ENCODE assay signal across 22 mouse cellular contexts in the genomic region with DNA sequence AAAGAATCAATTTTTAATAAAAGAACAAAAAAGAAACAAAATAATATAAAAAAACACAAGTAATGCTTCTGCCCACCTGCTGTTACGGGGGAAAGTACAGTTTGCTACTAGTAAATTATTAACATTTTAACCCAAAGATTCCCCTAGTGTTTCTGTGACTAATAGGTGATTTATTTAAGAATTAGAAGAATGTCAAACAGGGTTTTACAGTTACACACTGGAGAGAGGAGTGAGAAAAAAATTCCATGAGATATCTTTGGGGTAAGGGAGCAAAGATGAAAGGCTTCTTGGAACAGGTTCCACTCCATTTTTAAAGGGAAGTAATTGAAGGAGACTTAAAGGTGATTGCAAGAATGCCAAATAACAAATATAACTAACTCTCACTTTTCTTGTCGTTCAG. TPM values are rescaled to one million over a fixed set of nuclear protein-coding genes. Genes with fewer than 3 reads are reported as not detected.
A peak's percentile ranks its signal among the peaks of the same experiment; 100 is the strongest.
DNase-seq lines count a peak whose midpoint lies in the region; ATAC-seq and TF ChIP-seq lines count a peak whose summit lies in the region.
"Had no signal": no experiment of that assay in that cellular context is flagged by ENCODE, and none has a peak within 500 bp of the region (broad histone marks: within the 10 kb centered on the region; RNA-seq: fewer than 3 reads in every experiment).

No protein-coding gene starts in this region.

- no peak for TF ChIP-seq CTCF in intestine, postnatal 0 days (IDR thresholded peaks at IDR 0.05; ENCODE audit: low read depth)
- no peak for TF ChIP-seq CTCF in liver, adult 2 months (IDR thresholded peaks at IDR 0.05; ENCODE audit: low read depth, low read length)
- no peak for TF ChIP-seq CTCF in liver, postnatal 0 days (IDR thresholded peaks at IDR 0.05; ENCODE audit: low read depth)

- no peak overlapping the region for H3K4me3 ChIP-seq in intestine, embryonic 15.5 days (replicated peaks)
- H3K4me3 ChIP-seq in intestine, postnatal 0 days (ENCODE audit: low read depth, low read length): no peak overlapping the region
- H3K4me3 ChIP-seq in liver, adult 2 months (ENCODE audit: insufficient read depth, low read depth, low read length): no peak overlapping the region
- no peak overlapping the region for H3K4me3 ChIP-seq in liver, postnatal 0 days (ENCODE audit: low read depth, low read length)
- H3K4me3 ChIP-seq in lung, embryonic 16.5 days (ENCODE audit: low read length): no peak overlapping the region
- H3K4me3 ChIP-seq in stomach, embryonic 16.5 days (replicated peaks; ENCODE audit: low read length): no peak overlapping the region
- H3K4me3 ChIP-seq in midbrain, embryonic 10.5 days: no peak overlapping the region
- H3K4me3 ChIP-seq: forebrain, embryonic 10.5 days; hindbrain, embryonic 15.5 days; layer of hippocampus, adult 2 months; megakaryocyte, embryonic 14.5 days had no signal

- no peak for TF ChIP-seq POLR2A in liver, adult 2 months (IDR thresholded peaks at IDR 0.05; ENCODE audit: extremely low read depth, insufficient read depth, low read length)

- ATAC-seq in intestine, embryonic 15.5 days: peak; percentile 90
- ATAC-seq in intestine, postnatal 0 days: no peak
- no peak for ATAC-seq in liver, postnatal 0 days
- ATAC-seq in lung, embryonic 16.5 days (ENCODE audit: low read depth): peak; percentile 82
- ATAC-seq in stomach, embryonic 16.5 days (ENCODE audit: insufficient read depth, low FRiP score): peak; percentile 65
- ATAC-seq: forebrain, postnatal 0 days had no signal

- no peaks in the 10 kb centered on the region for H3K79me2 ChIP-seq in liver, adult 2 months (ENCODE audit: control insufficient read depth, insufficient read depth, low read length)

- DNase-seq in liver, adult 2 months (ENCODE audit: extremely low read depth, low read depth, low spot score): peak; percentile 90
- DNase-seq in liver, postnatal 0 days: no peak
- DNase-seq in lung, postnatal 10 days: no peak
- DNase-seq in midbrain, embryonic 10.5 days (ENCODE audit: low spot score): no peak
- DNase-seq: adrenal gland, postnatal 10 days; cerebellum, adult 18-20 months; cerebellum, postnatal 14 days; forebrain, postnatal 0 days; gastrocnemius, postnatal 14 days; heart, adult 11 months; midbrain, embryonic 14.5 days; right cerebral cortex, postnatal 14 days; thymus, adult 18-20 months; thymus, postnatal 36 days had no signal

- no peak overlapping the region for H3K9ac ChIP-seq in intestine, embryonic 15.5 days
- no peak overlapping the region for H3K9ac ChIP-seq in intestine, postnatal 0 days (ENCODE audit: low read depth, low read length)
- no peak overlapping the region for H3K9ac ChIP-seq in liver, adult 2 months (ENCODE audit: low read depth, low read length)
- no peak overlapping the region for H3K9ac ChIP-seq in liver, postnatal 0 days (replicated peaks)
- no peak overlapping the region for H3K9ac ChIP-seq in lung, embryonic 16.5 days (ENCODE audit: low read length)
- H3K9ac ChIP-seq in stomach, embryonic 16.5 days (ENCODE audit: low read length): no peak overlapping the region
- H3K9ac ChIP-seq: forebrain, postnatal 0 days; hindbrain, embryonic 15.5 days had no signal

- no peak for TF ChIP-seq EP300 in liver, postnatal 0 days (IDR thresholded peaks at IDR 0.05; ENCODE audit: low read depth)

- 35% methylated on average over 2 of the region's 2 CpGs for WGBS in intestine, embryonic 15.5 days
- WGBS in intestine, postnatal 0 days: 29% methylated on average over 2 of the region's 2 CpGs
- WGBS in liver, adult 2 months: 18% methylated on average over 2 of the region's 2 CpGs
- WGBS in liver, postnatal 0 days (ENCODE audit: insufficient replicate concordance): 60% methylated on average over 2 of the region's 2 CpGs
- 49% methylated on average over 2 of the region's 2 CpGs for WGBS in lung, embryonic 16.5 days
- WGBS in stomach, embryonic 16.5 days: 43% methylated on average over 2 of the region's 2 CpGs
- 84% methylated on average over 2 of the region's 2 CpGs for WGBS in midbrain, embryonic 10.5 days

- H3K9me3 ChIP-seq in intestine, embryonic 15.5 days: no peaks in the 10 kb centered on the region
- no peaks in the 10 kb centered on the region for H3K9me3 ChIP-seq in intestine, postnatal 0 days (ENCODE audit: control insufficient read depth)
- no peaks in the 10 kb centered on the region for H3K9me3 ChIP-seq in liver, postnatal 0 days (ENCODE audit: low read length)
- no peaks in the 10 kb centered on the region for H3K9me3 ChIP-seq in lung, embryonic 16.5 days (ENCODE audit: control insufficient read depth, low read length)
- H3K9me3 ChIP-seq in stomach, embryonic 16.5 days (replicated peaks; ENCODE audit: control insufficient read depth, low read length): no peaks in the 10 kb centered on the region
- 0 out of 2 replicates have a peak, but pooled peaks cover 3% of the 10 kb centered on the region for H3K9me3 ChIP-seq in midbrain, embryonic 10.5 days (replicated peaks)
- H3K9me3 ChIP-seq: forebrain, embryonic 10.5 days; hindbrain, embryonic 15.5 days; megakaryocyte, embryonic 14.5 days had no signal

- no peaks in the 10 kb centered on the region for H3K36me3 ChIP-seq in intestine, embryonic 15.5 days
- no peaks in the 10 kb centered on the region for H3K36me3 ChIP-seq in intestine, postnatal 0 days (ENCODE audit: control insufficient read depth, insufficient read depth)
- H3K36me3 ChIP-seq in liver, adult 2 months (ENCODE audit: control insufficient read depth, insufficient read depth, low read length): no peaks in the 10 kb centered on the region
- H3K36me3 ChIP-seq in liver, postnatal 0 days (replicated peaks; ENCODE audit: insufficient read depth, low read length): no peaks in the 10 kb centered on the region
- no peaks in the 10 kb centered on the region for H3K36me3 ChIP-seq in lung, embryonic 16.5 days (ENCODE audit: control insufficient read depth, insufficient read depth, low read length)
- H3K36me3 ChIP-seq in stomach, embryonic 16.5 days (ENCODE audit: control insufficient read depth, insufficient read depth, low read length): no peaks in the 10 kb centered on the region
- no peaks in the 10 kb centered on the region for H3K36me3 ChIP-seq in midbrain, embryonic 10.5 days
- H3K36me3 ChIP-seq: forebrain, embryonic 10.5 days; hindbrain, embryonic 15.5 days had no signal

- no peak overlapping the region for H3K4me2 ChIP-seq in intestine, embryonic 15.5 days (replicated peaks)
- H3K4me2 ChIP-seq in intestine, postnatal 0 days (replicated peaks; ENCODE audit: low read depth): no peak overlapping the region
- no peak overlapping the region for H3K4me2 ChIP-seq in liver, postnatal 0 days (ENCODE audit: low read depth, low read length)
- no peak overlapping the region for H3K4me2 ChIP-seq in lung, embryonic 16.5 days (ENCODE audit: low read depth, low read length)
- H3K4me2 ChIP-seq in stomach, embryonic 16.5 days (ENCODE audit: low read depth, low read length): no peak overlapping the region
- H3K4me2 ChIP-seq: hindbrain, embryonic 15.5 days had no signal

- H3K4me1 ChIP-seq in intestine, embryonic 15.5 days (replicated peaks): no peaks in the 10 kb centered on the region
- H3K4me1 ChIP-seq in intestine, postnatal 0 days (replicated peaks; ENCODE audit: control insufficient read depth, insufficient read depth, low read length): no peaks in the 10 kb centered on the region
- H3K4me1 ChIP-seq in liver, adult 2 months (ENCODE audit: control insufficient read depth, insufficient read depth, low read length): peaks cover 22% of the 10 kb centered on the region
- H3K4me1 ChIP-seq in liver, postnatal 0 days (ENCODE audit: insufficient read depth): peaks cover 2% of the 10 kb centered on the region; the same call in 1 of the 2 replicates
- H3K4me1 ChIP-seq in lung, embryonic 16.5 days (replicated peaks; ENCODE audit: control insufficient read depth, insufficient read depth, low read length): no peaks in the 10 kb centered on the region
- no peaks in the 10 kb centered on the region for H3K4me1 ChIP-seq in stomach, embryonic 16.5 days (ENCODE audit: control insufficient read depth, insufficient read depth, low read length)
- no peaks in the 10 kb centered on the region for H3K4me1 ChIP-seq in midbrain, embryonic 10.5 days
- H3K4me1 ChIP-seq: forebrain, embryonic 10.5 days; hindbrain, embryonic 15.5 days; megakaryocyte, embryonic 14.5 days had no signal

- H3K27ac ChIP-seq in intestine, embryonic 15.5 days: no peak overlapping the region
- H3K27ac ChIP-seq in intestine, postnatal 0 days (ENCODE audit: low read depth, low read length): no peak overlapping the region
- peak overlapping the region; percentile 99; the same call in 1 of the 2 replicates for H3K27ac ChIP-seq in liver, adult 2 months (replicated peaks; ENCODE audit: insufficient read depth, low read depth, low read length)
- no peak overlapping the region for H3K27ac ChIP-seq in liver, postnatal 0 days (ENCODE audit: low read depth)
- H3K27ac ChIP-seq in lung, embryonic 16.5 days (ENCODE audit: low read length): no peak overlapping the region
- no peak overlapping the region for H3K27ac ChIP-seq in stomach, embryonic 16.5 days (ENCODE audit: low read length)
- no peak overlapping the region for H3K27ac ChIP-seq in midbrain, embryonic 10.5 days (replicated peaks)
- H3K27ac ChIP-seq: forebrain, embryonic 10.5 days; hindbrain, embryonic 15.5 days; layer of hippocampus, adult 2 months had no signal

- H3K27me3 ChIP-seq in intestine, embryonic 15.5 days (replicated peaks): no peaks in the 10 kb centered on the region
- no peaks in the 10 kb centered on the region for H3K27me3 ChIP-seq in intestine, postnatal 0 days (replicated peaks; ENCODE audit: control insufficient read depth, insufficient read depth, low read length)
- no peaks in the 10 kb centered on the region for H3K27me3 ChIP-seq in liver, adult 2 months (ENCODE audit: control insufficient read depth, insufficient read depth, low read length)
- H3K27me3 ChIP-seq in liver, postnatal 0 days (ENCODE audit: insufficient read depth, low read length): no peaks in the 10 kb centered on the region
- no peaks in the 10 kb centered on the region for H3K27me3 ChIP-seq in lung, embryonic 16.5 days (ENCODE audit: control insufficient read depth, insufficient read depth, low read depth, low read length)
- no peaks in the 10 kb centered on the region for H3K27me3 ChIP-seq in stomach, embryonic 16.5 days (ENCODE audit: control insufficient read depth, insufficient read depth, low read length)
- no peaks in the 10 kb centered on the region for H3K27me3 ChIP-seq in midbrain, embryonic 10.5 days (ENCODE audit: low read depth, poor library complexity, severe bottlenecking)
- H3K27me3 ChIP-seq: hindbrain, embryonic 15.5 days; megakaryocyte, embryonic 14.5 days had no signal

RNA-seq across cellular contexts. Expression of a gene that starts 58.4 kb away (rescaled TPM):
- 58.7 and 69.6 TPM in 2 replicates for polyA plus RNA-seq in intestine, embryonic 15.5 days (2015; fragmentation: Nextera tagmentation; extraction: Ambion mirVana)
- 13.6 and 16.2 TPM in 2 replicates for polyA plus RNA-seq in intestine, postnatal 0 days (2015; fragmentation: Nextera tagmentation; extraction: Ambion mirVana)
- 0.37 and 1.2 TPM in 2 replicates for total RNA-seq in liver, adult 2 months (2014; rRNA removed)
- not detected in 2 replicates for polyA plus RNA-seq in liver, adult 2 months (2012; rRNA removed)
- 12.1 and 15.1 TPM in 2 replicates for polyA plus RNA-seq in liver, postnatal 0 days (2015; fragmentation: Nextera tagmentation; extraction: Ambion mirVana)
- 82.3 and 87.8 TPM in 2 replicates for polyA plus RNA-seq in lung, embryonic 16.5 days (2015; fragmentation: Nextera tagmentation; extraction: Ambion mirVana)
- polyA plus RNA-seq in stomach, embryonic 16.5 days (2015; fragmentation: Nextera tagmentation; extraction: Ambion mirVana): 58.4 and 60.9 TPM in 2 replicates
- 82.0 and 93.2 TPM in 2 replicates for polyA plus RNA-seq in midbrain, embryonic 10.5 days (2016; fragmentation: Nextera tagmentation; extraction: Ambion mirVana)

Comparison
In these comparisons a context has a peak if more than half of its experiments do, and no peak if none do; other contexts are left out.
1. ATAC-seq: peak in intestine, embryonic 15.5 days (single experiment), lung, embryonic 16.5 days (single experiment) and stomach, embryonic 16.5 days (single experiment); none in intestine, postnatal 0 days (single experiment) and liver, postnatal 0 days (single experiment).
2. RNA of a gene that starts 58.4 kb away (polyA plus RNA-seq): 82.0 to 93.2 TPM in midbrain, embryonic 10.5 days, 82.3 to 87.8 TPM in lung, embryonic 16.5 days, 58.7 to 69.6 TPM in intestine, embryonic 15.5 days, 58.4 to 60.9 TPM in stomach, embryonic 16.5 days, 13.6 to 16.2 TPM in intestine, postnatal 0 days and 12.1 to 15.1 TPM in liver, postnatal 0 days; not detected in liver, adult 2 months; every median in the first group is over 10 times any median in the second.